Mouse (Mus musculus): Measurements from ENCODE around the gene Cd68. TPM values are rescaled to one million over a fixed set of nuclear protein-coding genes. Genes with fewer than 3 reads are reported as not detected.
"Not testable (repeated sequence)": the region's sequence is repeated elsewhere in the genome, so short reads cannot be mapped to it uniquely, and the experiment has no call there.

Gene Cd68
- polyA plus RNA-seq, 1 experiment from 2014 or later, result 7.1 TPM

GRCm38 (mm10) chr11:69632284-69633089 lies 33.5 kb downstream of the Cd68 start, which contains the start of gene Fxr2:
Gene Fxr2 (plus strand): TSS chr11:69632990.
- H3K4me1 ChIP-seq, result peaks cover 21% of the 10 kb centered on the region
- ATAC-seq (ENCODE audit: low FRiP score, low read depth), result peak; percentile 99
- peak within 1 kb of the TSS; percentile 98 for H3K27ac ChIP-seq (replicated peaks)
- H3K36me3 ChIP-seq, result peaks cover 2% of the 10 kb centered on the region
- H3K27me3 ChIP-seq, result no peaks in the 10 kb centered on the region
- H3K4me3 ChIP-seq, result peak within 1 kb of the TSS; percentile 99
- no peaks in the 10 kb centered on the region for H3K9me3 ChIP-seq
- H3K4me2 ChIP-seq (replicated peaks), result peak within 1 kb of the TSS; percentile 80
- peak within 1 kb of the TSS; percentile 96 for H3K9ac ChIP-seq (replicated peaks)
- WGBS, result 1% methylated on average over 43 of the region's 56 CpGs

GRCm38 (mm10) chr11:69629802-69630201 lies 36.2 kb downstream of the Cd68 start:
- H3K27ac ChIP-seq (replicated peaks), result no peak overlapping the region
- no peaks in the 10 kb centered on the region for H3K9me3 ChIP-seq
- WGBS, result 69% methylated on average over 1 of the region's 1 CpGs
- H3K4me2 ChIP-seq (replicated peaks), result no peak overlapping the region
- no peak for ATAC-seq (ENCODE audit: low FRiP score, low read depth)
- no peak overlapping the region for H3K9ac ChIP-seq (replicated peaks)
- H3K4me3 ChIP-seq, result no peak overlapping the region
- H3K4me1 ChIP-seq, result peaks cover 12% of the 10 kb centered on the region
- no peaks in the 10 kb centered on the region for H3K27me3 ChIP-seq
- H3K36me3 ChIP-seq, result no peaks in the 10 kb centered on the region

GRCm38 (mm10) chr11:69628286-69628685 lies 37.7 kb downstream of the Cd68 start:
- Histone ChIP-seq H3K27ac (replicated peaks) (no peak overlapping the region), H3K27me3 (no peaks in the 10 kb centered on the region), H3K9me3 (no peaks in the 10 kb centered on the region), H3K36me3 (no peaks in the 10 kb centered on the region), H3K9ac (replicated peaks) (no peak overlapping the region), H3K4me1 (no peaks in the 10 kb centered on the region), H3K4me2 (replicated peaks) (no peak overlapping the region), H3K4me3 (no peak overlapping the region)
- ATAC-seq (ENCODE audit: low FRiP score, low read depth), result no peak
- 36% methylated on average over 6 of the region's 6 CpGs for WGBS

- not testable (repeated sequence) for ATAC-seq (ENCODE audit: low FRiP score, low read depth)
These were observed 41.6 kb downstream of the Cd68 start for GRCm38 (mm10) chr11:69624339-69624738.

GRCm38 (mm10) chr11:69623006-69623405 lies 42.9 kb downstream of the Cd68 start:
- Histone ChIP-seq H3K36me3 (no peaks in the 10 kb centered on the region), H3K9ac (replicated peaks) (no peak overlapping the region), H3K4me3 (no peak overlapping the region), H3K4me2 (replicated peaks) (peak overlapping the region; percentile 65; the same call in 1 of the 2 replicates), H3K27ac (replicated peaks) (no peak overlapping the region), H3K4me1 (peaks cover 15% of the 10 kb centered on the region), H3K9me3 (no peaks in the 10 kb centered on the region), H3K27me3 (0 out of 2 replicates have a peak, but pooled peaks cover 1% of the 10 kb centered on the region)
- no peak for ATAC-seq (ENCODE audit: low FRiP score, low read depth)
- 75% methylated on average over 4 of the region's 4 CpGs for WGBS

More at GRCm38 (mm10) chr11:69624339-69624738, 41.6 kb downstream of the Cd68 start:
- WGBS, result 88% methylated on average over 2 of the region's 2 CpGs
- H3K9ac ChIP-seq (replicated peaks); H3K27me3 ChIP-seq; H3K27ac ChIP-seq (replicated peaks); H3K9me3 ChIP-seq; H3K4me2 ChIP-seq (replicated peaks); H3K36me3 ChIP-seq; H3K4me3 ChIP-seq: not testable (repeated sequence)
- H3K4me1 ChIP-seq, result peaks cover 15% of the 10 kb centered on the region

GRCm38 (mm10) chr11:69622406-69622805 lies 43.5 kb downstream of the Cd68 start:
- H3K36me3 ChIP-seq, result no peaks in the 10 kb centered on the region
- ATAC-seq (ENCODE audit: low FRiP score, low read depth), result 0 out of 2 replicates have a peak, but pooled peaks have one; percentile 19

GRCm38 (mm10) chr11:69621571-69622268 lies 44.2 kb downstream of the Cd68 start, which contains the start of gene Sat2:
Gene Sat2 (plus strand): TSS chr11:69622024.
- Histone ChIP-seq H3K9me3 (no peaks in the 10 kb centered on the region), H3K4me1 (peaks cover 15% of the 10 kb centered on the region), H3K27ac (replicated peaks) (peak within 1 kb of the TSS; percentile 75), H3K4me3 (peak within 1 kb of the TSS; percentile 44), H3K9ac (replicated peaks) (peak within 1 kb of the TSS; percentile 62), H3K27me3 (peaks cover 13% of the 10 kb centered on the region), H3K4me2 (replicated peaks) (peak within 1 kb of the TSS; percentile 65), H3K36me3 (no peaks in the 10 kb centered on the region)
- WGBS, result under 1% methylated on average over 20 of the region's 20 CpGs
- peak; percentile 85 for ATAC-seq (ENCODE audit: low FRiP score, low read depth)

More at GRCm38 (mm10) chr11:69622406-69622805, 43.5 kb downstream of the Cd68 start:
- H3K9me3 ChIP-seq, result no peaks in the 10 kb centered on the region
- H3K27me3 ChIP-seq, result peaks cover 7% of the 10 kb centered on the region; the same call in 1 of the 2 replicates
- peak overlapping the region; percentile 65 for H3K4me2 ChIP-seq (replicated peaks)
- 52% methylated on average over 6 of the region's 6 CpGs for WGBS
- H3K4me1 ChIP-seq, result peaks cover 15% of the 10 kb centered on the region
- H3K4me3 ChIP-seq, result peak overlapping the region; percentile 44
- peak overlapping the region; percentile 75 for H3K27ac ChIP-seq (replicated peaks)
- peak overlapping the region; percentile 62 for H3K9ac ChIP-seq (replicated peaks)

- ATAC-seq (ENCODE audit: low FRiP score, low read depth), result no peak
- no peak overlapping the region for H3K4me3 ChIP-seq
- peaks cover 15% of the 10 kb centered on the region for H3K4me1 ChIP-seq
- H3K27ac ChIP-seq (replicated peaks), result no peak overlapping the region
- no peaks in the 10 kb centered on the region for H3K9me3 ChIP-seq
- peaks cover 19% of the 10 kb centered on the region for H3K27me3 ChIP-seq
- H3K9ac ChIP-seq (replicated peaks), result no peak overlapping the region
- H3K4me2 ChIP-seq (replicated peaks), result no peak overlapping the region
- whole genome bisulfite sequencing, result 90% methylated on average over 7 of the region's 7 CpGs
- H3K36me3 ChIP-seq, result no peaks in the 10 kb centered on the region
These were observed 45.4 kb downstream of the Cd68 start for GRCm38 (mm10) chr11:69620394-69621081.

GRCm38 (mm10) chr11:69617805-69618204 lies 48.1 kb downstream of the Cd68 start, which contains the start of gene Shbg:
Gene Shbg (minus strand): TSS chr11:69617905.
- H3K36me3 ChIP-seq, result no peaks in the 10 kb centered on the region
- WGBS, result 70% methylated on average over 5 of the region's 5 CpGs
- no peak for ATAC-seq (ENCODE audit: low FRiP score, low read depth)
- no peaks in the 10 kb centered on the region for H3K9me3 ChIP-seq
- H3K4me3 ChIP-seq, result no peak within 1 kb of the TSS
- H3K27me3 ChIP-seq, result peaks cover 24% of the 10 kb centered on the region
- no peak within 1 kb of the TSS for H3K27ac ChIP-seq (replicated peaks)
- H3K4me2 ChIP-seq (replicated peaks), result no peak within 1 kb of the TSS
- H3K9ac ChIP-seq (replicated peaks), result no peak within 1 kb of the TSS; the same call in 1 of the 2 replicates
- peaks cover 18% of the 10 kb centered on the region for H3K4me1 ChIP-seq

- H3K27ac ChIP-seq (replicated peaks), result no peak overlapping the region
- no peak overlapping the region for H3K4me2 ChIP-seq (replicated peaks)
- peaks cover 24% of the 10 kb centered on the region for H3K27me3 ChIP-seq
- no peaks in the 10 kb centered on the region for H3K36me3 ChIP-seq
- ATAC-seq (ENCODE audit: low FRiP score, low read depth), result no peak
- no peak overlapping the region; the same call in 1 of the 2 replicates for H3K9ac ChIP-seq (replicated peaks)
- no peaks in the 10 kb centered on the region for H3K9me3 ChIP-seq
- peaks cover 8% of the 10 kb centered on the region for H3K4me1 ChIP-seq
- 49% methylated on average over 10 of the region's 10 CpGs for WGBS
- H3K4me3 ChIP-seq, result no peak overlapping the region
These were observed 49.2 kb downstream of the Cd68 start for GRCm38 (mm10) chr11:69616781-69617180.

GRCm38 (mm10) chr11:69614257-69614588 lies 51.7 kb downstream of the Cd68 start:
- not testable (repeated sequence) for H3K9ac ChIP-seq (replicated peaks); H3K4me3 ChIP-seq; H3K9me3 ChIP-seq; H3K4me2 ChIP-seq (replicated peaks); H3K4me1 ChIP-seq; H3K36me3 ChIP-seq; ATAC-seq (ENCODE audit: low FRiP score, low read depth); H3K27ac ChIP-seq (replicated peaks)
- peaks cover 24% of the 10 kb centered on the region for H3K27me3 ChIP-seq
- 57% methylated on average over 11 of the region's 11 CpGs for WGBS
